Mouse (Mus musculus): Measurements from ENCODE around the gene OR5BS1P.
"Not testable (repeated sequence)": the region's sequence is repeated elsewhere in the genome, so short reads cannot be mapped to it uniquely, and the experiment has no call there.

Gene OR5BS1P

DNA sequence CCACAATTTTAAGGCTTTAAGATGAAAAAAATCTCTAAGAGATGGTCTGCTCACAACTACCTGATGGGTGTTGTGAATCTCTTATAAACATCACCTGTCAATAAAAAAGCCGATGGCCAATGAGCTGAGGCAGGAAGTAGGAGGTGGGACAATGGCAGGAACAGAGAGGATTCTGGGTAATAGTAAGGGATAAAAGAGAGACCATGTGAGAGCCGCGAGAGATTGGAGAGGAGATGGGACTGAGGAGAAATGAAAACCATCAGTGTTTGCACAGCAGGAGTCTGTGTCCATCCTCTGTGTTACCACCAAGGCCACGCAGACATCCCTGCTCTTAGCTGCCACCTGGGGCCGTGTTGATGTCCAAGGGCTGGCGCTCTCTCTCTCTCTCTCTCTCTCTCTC, 37.6 kb downstream of the OR5BS1P start:
- no peak for DNase-seq

GRCm38 (mm10) chr15:98509387-98509786, 39.7 kb downstream of the OR5BS1P start:
- no peak for DNase-seq

DNA sequence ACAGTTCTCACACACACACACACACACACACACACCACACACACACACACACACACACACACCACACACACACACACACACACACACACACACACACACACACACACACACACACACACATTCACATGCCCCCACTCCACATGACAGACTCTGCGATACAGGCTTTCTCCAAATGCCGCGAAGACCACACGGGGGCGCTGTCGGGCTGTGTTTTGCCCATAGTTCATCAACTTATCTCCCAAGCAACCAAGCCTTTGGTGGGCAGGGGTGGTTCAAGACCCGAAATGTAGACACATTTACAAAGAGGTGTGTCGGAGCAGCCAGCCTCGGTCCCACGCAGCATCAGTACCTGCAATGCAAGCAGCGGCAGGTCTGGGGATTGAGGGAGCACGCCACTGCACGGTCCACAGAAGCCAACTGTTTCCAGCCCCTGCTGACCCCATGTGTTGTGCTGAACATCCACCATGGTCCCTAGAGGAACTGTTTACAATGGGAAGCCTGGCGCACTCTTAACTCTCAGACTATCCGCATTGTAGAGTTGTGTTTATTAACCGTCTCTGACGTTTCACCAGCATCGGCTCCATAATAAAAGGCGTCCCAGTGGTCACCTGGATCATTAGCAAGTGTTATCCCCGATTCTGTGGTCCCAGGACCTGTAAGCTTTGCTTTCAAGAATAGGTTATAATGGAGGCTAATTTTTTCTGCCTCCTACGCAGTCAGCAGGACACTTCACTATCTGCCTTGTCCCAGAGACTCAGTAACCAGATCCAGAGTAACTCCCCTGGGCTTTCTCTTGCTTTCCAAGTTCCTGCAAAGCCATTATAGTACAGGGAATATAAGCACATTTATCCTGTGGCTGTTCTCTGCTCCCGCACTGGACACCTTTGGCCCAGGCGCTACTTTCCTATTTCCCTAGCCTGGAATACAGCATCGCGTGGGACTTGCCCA, 41.0 kb downstream of the OR5BS1P start:
- peak; percentile 79 for DNase-seq

DNA sequence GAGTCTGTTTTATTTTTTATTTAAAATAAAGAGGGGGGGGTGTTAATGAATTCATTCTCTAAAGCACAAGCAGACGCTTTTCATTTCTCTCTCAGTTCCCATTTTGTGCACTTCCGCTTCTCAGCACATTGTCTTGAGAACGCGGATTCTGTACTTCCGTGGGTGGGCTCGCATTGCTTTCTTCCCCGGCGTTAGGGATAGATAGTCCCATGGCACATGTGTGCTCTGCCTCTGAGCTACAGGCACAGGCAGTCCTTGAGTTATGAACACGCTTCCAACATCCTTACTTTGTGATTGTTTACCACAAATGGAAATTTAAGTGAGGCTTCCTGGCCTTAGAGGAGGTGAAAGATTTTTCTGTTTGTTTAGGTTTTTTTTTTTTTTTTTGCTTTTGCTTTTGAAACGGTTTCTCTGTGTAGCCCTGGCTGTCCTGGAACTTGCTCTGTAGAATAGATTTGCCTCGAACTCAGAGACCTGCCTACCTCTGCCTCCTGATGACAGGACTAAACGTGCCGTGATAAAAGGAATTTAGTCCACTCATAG, 41.8 kb downstream of the OR5BS1P start:
- no peak for DNase-seq

- no peak for DNase-seq
Measured at GRCm38 (mm10) chr15:98512232-98512631, 42.5 kb downstream of the OR5BS1P start.

- DNase-seq = peak; percentile 47
Measured at GRCm38 (mm10) chr15:98512799-98513321, 43.2 kb downstream of the OR5BS1P start.

- not testable (repeated sequence) for DNase-seq
Measured at GRCm38 (mm10) chr15:98513676-98514075, 44.0 kb downstream of the OR5BS1P start.

DNA sequence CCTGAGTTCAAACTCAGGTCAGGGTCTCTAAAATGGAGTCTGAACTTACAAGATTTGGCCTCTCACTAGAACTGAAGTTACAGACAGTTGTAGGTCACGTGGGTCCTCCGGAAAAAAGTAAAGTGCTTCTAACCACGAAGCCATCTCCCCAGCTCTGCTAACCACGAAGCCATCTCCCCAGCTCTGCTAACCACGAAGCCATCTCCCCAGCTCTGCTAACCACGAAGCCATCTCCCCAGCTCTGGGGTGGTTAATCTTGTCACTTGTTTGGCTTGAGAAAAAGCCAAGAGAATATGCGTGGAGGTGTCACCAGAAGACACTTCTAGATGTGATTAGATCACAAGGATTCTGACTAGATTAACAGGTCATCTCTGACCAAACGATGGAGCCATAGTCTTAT, 44.5 kb downstream of the OR5BS1P start:
- DNase-seq = no peak

DNA sequence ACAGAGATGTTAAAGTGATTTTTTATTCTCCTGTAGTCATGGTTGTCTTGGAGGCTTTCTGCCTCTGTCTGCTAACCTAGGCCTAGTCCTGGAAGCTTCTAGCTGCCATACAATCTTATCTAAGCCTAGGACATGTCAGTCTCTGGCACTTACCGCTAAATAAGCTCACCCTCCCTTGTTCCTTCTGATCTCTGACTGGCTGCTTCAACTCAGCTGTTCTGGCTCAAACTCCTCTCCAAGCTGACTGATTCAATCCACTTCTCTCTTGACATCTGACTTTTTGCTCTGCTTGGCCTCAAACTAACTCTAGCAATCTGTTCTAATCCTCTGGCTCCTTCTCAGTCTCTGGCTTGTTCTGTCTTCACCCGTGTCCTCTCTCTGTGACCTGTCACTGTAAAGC, 45.1 kb downstream of the OR5BS1P start:
- DNase-seq = not testable (repeated sequence)

DNA sequence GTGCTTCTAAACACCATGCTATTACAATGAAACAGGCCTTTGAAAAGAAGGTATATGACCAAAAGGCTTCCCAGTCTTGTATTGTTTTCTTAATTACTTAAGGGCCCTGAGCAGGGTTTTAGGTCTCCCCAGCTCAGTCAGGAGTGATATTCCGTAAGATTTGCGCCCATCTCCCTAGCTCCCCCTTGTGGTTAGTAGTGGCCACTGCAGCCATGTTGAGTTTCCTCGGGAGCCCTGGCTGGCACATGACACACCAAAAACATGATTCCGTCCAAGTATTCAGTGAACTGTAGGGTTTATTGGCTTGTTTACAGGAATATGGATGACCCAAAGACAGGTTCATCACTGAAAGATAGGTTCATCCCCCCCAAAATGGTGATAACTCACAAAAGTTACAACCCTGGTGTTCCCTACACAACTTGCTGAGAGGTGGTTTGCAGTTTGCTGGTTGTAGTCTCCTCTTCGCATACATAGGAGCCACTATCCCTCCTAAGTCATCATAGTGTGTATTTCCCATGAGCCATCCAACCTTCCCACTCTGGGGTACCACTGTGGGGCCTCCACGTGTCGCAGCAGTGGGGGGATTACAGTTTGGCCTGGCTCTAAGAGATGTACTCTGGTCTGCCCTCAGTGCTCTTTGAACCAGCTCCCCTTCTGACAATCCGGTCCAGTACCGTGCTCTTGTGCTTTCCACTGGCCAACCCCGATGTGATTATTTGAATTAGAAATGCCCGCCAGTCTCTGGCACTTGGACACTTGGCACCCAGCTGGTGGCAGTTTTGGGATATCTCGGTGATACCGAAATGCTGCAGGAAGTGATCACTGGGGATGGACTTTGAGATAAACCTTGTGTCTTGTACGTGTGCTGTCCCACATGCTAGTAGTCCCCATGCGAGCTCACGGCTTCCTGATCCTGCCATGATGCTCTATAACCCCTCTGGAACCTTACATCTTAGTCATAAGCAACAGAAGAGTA, 48.0 kb downstream of the OR5BS1P start:
- DNase-seq = peak; percentile 61

DNA sequence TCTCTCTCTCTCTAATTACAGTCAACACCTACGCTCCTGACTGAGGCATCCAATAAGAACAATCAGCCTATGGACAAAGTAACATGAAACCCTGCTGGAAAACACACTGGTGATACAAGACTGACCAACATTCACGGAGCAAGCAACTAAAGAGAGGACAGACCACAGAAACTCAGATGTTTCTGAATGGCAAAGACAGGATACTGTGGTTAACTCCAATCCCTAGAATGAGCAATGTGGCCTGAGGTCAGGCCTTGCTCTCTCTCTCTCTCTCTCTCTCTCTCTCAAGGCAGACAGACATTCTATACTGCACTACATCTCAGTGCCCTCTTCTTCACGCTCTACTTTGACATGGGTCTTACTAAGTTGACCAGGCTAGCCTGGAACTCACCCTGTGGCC, 51.5 kb downstream of the OR5BS1P start:
- no peak for DNase-seq

DNA sequence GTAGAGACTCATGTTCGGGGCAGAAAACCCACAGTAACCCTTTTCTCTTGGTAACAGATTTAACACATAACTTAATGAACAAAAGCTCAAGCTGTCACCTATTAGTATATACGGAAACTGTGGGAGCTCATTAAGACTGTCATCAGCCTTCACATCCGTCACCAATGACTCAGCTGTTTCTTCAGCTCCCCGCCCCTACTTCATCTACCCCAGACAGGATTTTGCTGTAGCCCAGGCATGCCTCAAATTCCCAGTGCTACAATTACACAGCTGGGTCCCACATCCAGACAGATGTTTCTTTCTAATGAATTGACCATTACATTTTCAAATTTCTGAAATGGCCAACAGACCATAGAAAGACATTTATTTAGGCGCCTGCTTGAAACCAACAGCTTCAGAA, 56.4 kb downstream of the OR5BS1P start:
- DNase-seq = no peak

GRCm38 (mm10) chr15:98527056-98527771, 57.5 kb downstream of the OR5BS1P start:
- DNase-seq = no peak

GRCm38 (mm10) chr15:98528066-98528563, 58.4 kb downstream of the OR5BS1P start:
- DNase-seq = no peak

Data from kidney, adult 18-20 months (tissue).